Mouse (Mus musculus): ENCODE measurements at regions not wholly inside any gene's neighbourhood (a gene's known extent, or its start where the extent isn't known, plus 50 kb on each side); places are given as distances from the start of the nearest gene placed in this dataset.

DNA sequence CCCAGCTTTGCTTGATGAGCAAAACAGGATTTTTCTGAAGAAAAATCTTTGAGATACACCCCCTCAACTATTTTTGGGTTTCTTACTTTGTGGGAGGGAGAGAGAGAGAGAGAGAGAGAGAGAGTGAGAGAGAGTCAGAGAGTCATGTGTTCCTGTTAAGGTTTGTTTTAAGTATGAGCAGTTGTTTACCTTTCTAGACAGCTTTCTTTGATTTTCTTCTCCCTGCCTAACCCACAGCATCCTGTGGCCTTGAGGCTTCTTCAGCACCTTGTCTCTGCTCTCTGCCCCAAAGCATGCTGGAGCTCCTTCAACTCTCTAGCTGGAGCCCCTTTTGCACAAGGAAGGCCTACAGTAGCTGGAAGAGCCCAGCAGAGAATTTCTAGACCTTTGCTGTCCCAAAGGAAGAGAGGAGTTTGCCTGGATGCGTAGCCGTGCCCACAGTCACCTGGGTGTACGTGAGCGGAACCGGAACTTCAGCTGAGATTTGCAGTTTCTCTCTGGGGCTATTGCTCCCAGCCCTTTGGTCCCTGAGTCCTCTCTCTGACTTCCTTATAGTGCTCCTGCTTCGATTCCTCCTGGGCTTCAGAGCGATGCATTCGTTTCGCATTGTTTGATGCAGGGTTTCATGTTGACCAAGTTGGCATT lies 1242.1 kb upstream of the A1bg start:
- TF ChIP-seq POLR2A (IDR thresholded peaks at IDR 0.05; ENCODE audit: low read depth, low read length) (no peak), CTCF (IDR thresholded peaks at IDR 0.05; ENCODE audit: extremely low read depth, insufficient read length, insufficient replicate concordance, low read depth, low read length) (no peak)

Measured in small intestine, adult 2 months (tissue).